Mouse (Mus musculus) heart, postnatal 0 days (tissue): ENCODE data around the gene Esrrg.

ENCODE experiments used
- CTCF ChIP-seq: IDR thresholded peaks from 2 replicates; pipeline ENCODE4 v1.5.1; 2016; ENCODE audit warnings: antibody characterized with exemption, control low read depth, low read depth
- EP300 ChIP-seq: IDR thresholded peaks from 2 replicates; pipeline ENCODE4 v1.6.1; 2016; ENCODE audit warnings: antibody characterized with exemption, low read depth

GRCm38 (mm10) chr1:187763451-187763755 lies 154.8 kb downstream of the Esrrg start:
- TF ChIP-seq CTCF, result no peak
- TF ChIP-seq EP300, result no peak
